Mouse (Mus musculus): ENCODE measurements around the gene Scn3a.

GRCm38 (mm10) chr2:65415294-65415693 lies 152.1 kb downstream of the Scn3a start:
- TF ChIP-seq CHD2 (IDR thresholded peaks at IDR 0.05; ENCODE audit: low read depth, low read length) (no peak), ZNF384 (IDR thresholded peaks at IDR 0.05; ENCODE audit: low read depth, low read length) (no peak), ZC3H11A (IDR thresholded peaks at IDR 0.05; ENCODE audit: borderline replicate concordance, low read depth, low read length) (no peak), MAFK (IDR thresholded peaks at IDR 0.05; ENCODE audit: insufficient read depth, low read depth, low read length) (no peak), HCFC1 (IDR thresholded peaks at IDR 0.05; ENCODE audit: borderline replicate concordance, insufficient read depth, low read length) (no peak)
